Mouse (Mus musculus): ENCODE results near the gene Nfkbil1. TPM values are rescaled to one million over a fixed set of nuclear protein-coding genes. Genes with fewer than 3 reads are reported as not detected.

Nfkbil1 gene
- total RNA-seq, 2 experiments from 2014 or later = 10.8 to 11.0 TPM

- no peak for DNase-seq
Measured at GRCm38 (mm10) chr17:35175382-35175781, 60.2 kb downstream of the Nfkbil1 start.

GRCm38 (mm10) chr17:35174201-35174977 is 61.2 kb downstream of the Nfkbil1 start:
- DNase-seq = no peak

GRCm38 (mm10) chr17:35173329-35173728 is 62.3 kb downstream of the Nfkbil1 start:
- DNase-seq = no peak

DNA sequence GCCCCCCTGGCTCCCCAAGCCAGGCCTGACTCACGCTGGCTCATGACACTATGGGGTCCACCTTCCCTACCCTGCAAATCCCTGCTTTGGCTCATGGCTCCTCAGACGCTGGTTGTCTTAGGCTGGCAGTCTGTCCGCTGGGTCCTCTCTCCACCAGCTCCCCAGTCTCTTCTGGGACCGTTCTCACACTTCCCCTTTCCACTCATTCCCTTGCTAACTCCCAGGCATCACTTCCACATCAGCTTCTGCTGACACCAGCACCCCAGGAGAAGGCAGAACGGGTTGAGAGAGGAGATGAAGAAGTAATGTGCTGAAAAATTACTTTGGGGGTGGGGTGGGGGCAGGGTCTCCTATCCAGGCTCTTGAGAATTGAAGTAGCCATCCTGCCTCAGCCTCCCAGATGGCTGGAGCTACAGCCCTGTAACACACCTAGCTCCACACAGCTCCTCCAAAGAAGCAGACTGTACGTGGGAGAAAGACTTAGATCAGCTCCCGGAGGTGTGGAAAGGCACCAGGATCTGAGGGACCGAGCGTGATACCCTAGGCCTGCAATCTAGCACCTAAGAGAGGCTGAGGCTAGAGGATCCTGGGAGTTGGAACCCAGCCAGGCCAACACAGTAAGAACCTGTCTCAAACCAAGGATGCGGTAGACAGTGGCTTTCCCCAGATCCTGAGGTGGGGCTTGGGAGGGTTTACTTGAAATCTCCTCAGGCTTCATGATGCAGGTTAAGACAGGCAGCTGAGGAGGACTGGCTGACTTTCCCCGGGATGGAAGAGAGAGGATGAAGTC is 63.0 kb downstream of the Nfkbil1 start:
- no peak for DNase-seq

Small RNA genes lying within 50 kb of the gene (microRNA-seq; reads per million reads assigned to microRNA genes)
- gene Mir6973a = 0 reads per million in 2 experiments
- 0 reads per million in 2 experiments for gene Mir6974
- 2.9 to 3.1 reads per million in 2 experiments for gene Mir6975
- 1.2 to 1.4 reads per million in 2 experiments for gene Mir8094

Other genes starting within 250 kb of the Nfkbil1 start
- gene Vars, start 234.8 kb downstream of the Nfkbil1 start, total RNA-seq (2021) = 10 to 100 TPM; 46.7 to 49.0 TPM
- 1 to 10 TPM; 1.6 to 1.8 TPM for gene Vwa7, start 219.2 kb downstream of the Nfkbil1 start, total RNA-seq (2021)
- 1 to 10 TPM in 1 of 2 experiments, under 1 TPM in 1; 0.74 to 1.3 TPM for gene Sapcd1, start 207.8 kb downstream of the Nfkbil1 start, total RNA-seq (2021)
- 1 to 10 TPM; 4.0 to 6.5 TPM for gene Msh5, start 189.0 kb downstream of the Nfkbil1 start, total RNA-seq (2021)
- 100 to 1,000 TPM; 166 to 167 TPM for gene Clic1, start 185.8 kb downstream of the Nfkbil1 start, total RNA-seq (2021)
- gene Ddah2, start 176.8 kb downstream of the Nfkbil1 start, total RNA-seq (2021) = 100 to 1,000 TPM; 104 to 106 TPM
- not detected for gene Ly6g6c, start 170.4 kb downstream of the Nfkbil1 start, total RNA-seq (2021)
- gene Mpig6b, start 169.6 kb downstream of the Nfkbil1 start, total RNA-seq (2021) = under 1 TPM in 1 of 2 experiments, not detected in 1; 0.47 TPM
- not detected for gene Ly6g6e, start 158.9 kb downstream of the Nfkbil1 start, total RNA-seq (2021)
- gene Ly6g6d, start 157.7 kb downstream of the Nfkbil1 start, total RNA-seq (2021) = 1 to 10 TPM; 1.6 to 2.4 TPM
- gene Ly6g6f, start 150.2 kb downstream of the Nfkbil1 start, total RNA-seq (2021) = not detected
- 10 to 100 TPM; 50.6 to 53.5 TPM for gene Abhd16a, start 146.5 kb downstream of the Nfkbil1 start, total RNA-seq (2021)
- gene Ly6g5c, start 127.5 kb downstream of the Nfkbil1 start, total RNA-seq (2021) = not detected
- under 1 TPM; 0.52 to 0.62 TPM for gene Ly6g5b, start 120.4 kb downstream of the Nfkbil1 start, total RNA-seq (2021)
- gene Gpank1, start 114.3 kb downstream of the Nfkbil1 start, total RNA-seq (2021) = 1 to 10 TPM; 6.0 to 6.2 TPM
- gene Csnk2b, start 113.7 kb downstream of the Nfkbil1 start, total RNA-seq (2021) = 100 to 1,000 TPM; 189 to 196 TPM
- 10 to 100 TPM; 26.6 to 27.3 TPM for gene D17H6S53E, start 109.4 kb downstream of the Nfkbil1 start, total RNA-seq (2021)
- not detected for gene Apom, start 103.7 kb downstream of the Nfkbil1 start, total RNA-seq (2021)
- 100 to 1,000 TPM; 318 to 321 TPM for gene Bag6, start 100.6 kb downstream of the Nfkbil1 start, total RNA-seq (2021)
- gene Prrc2a, start 70.9 kb downstream of the Nfkbil1 start, total RNA-seq (2021) = 100 to 1,000 TPM; 248 to 251 TPM
- gene Aif1, start 59.7 kb downstream of the Nfkbil1 start, total RNA-seq (2021) = 1 to 10 TPM; 2.9 to 3.4 TPM
- 1 to 10 TPM; 4.2 to 4.8 TPM for gene Lst1, start 47.4 kb downstream of the Nfkbil1 start, total RNA-seq (2021)
- gene Ltb, start 41.4 kb downstream of the Nfkbil1 start, total RNA-seq (2021) = 1 to 10 TPM in 1 of 2 experiments, under 1 TPM in 1; 0.81 to 1.0 TPM
- gene Tnf, start 33.8 kb downstream of the Nfkbil1 start, total RNA-seq (2021) = 1 to 10 TPM in 1 of 2 experiments, under 1 TPM in 1; 0.76 to 1.3 TPM
- gene Lta, start 30.4 kb downstream of the Nfkbil1 start, total RNA-seq (2021) = under 1 TPM; 0.26 to 0.32 TPM
- gene Gm16181, start 15.0 kb downstream of the Nfkbil1 start, total RNA-seq (2021) = under 1 TPM in 1 of 2 experiments, not detected in 1; 0.52 TPM
- 1 to 10 TPM; 8.0 to 9.3 TPM for gene Atp6v1g2, start 2.1 kb downstream of the Nfkbil1 start, total RNA-seq (2021)
- gene Ddx39b, start 6.0 kb upstream of the Nfkbil1 start, total RNA-seq (2021) = 100 to 1,000 TPM; 221 to 230 TPM
- gene H2-D1, start 26.9 kb upstream of the Nfkbil1 start, total RNA-seq (2021) = 10 to 100 TPM; 45.9 to 50.4 TPM
- gene H2-Q1, start 84.6 kb upstream of the Nfkbil1 start, total RNA-seq (2021) = under 1 TPM; 0.43 to 0.55 TPM
- gene H2-Q2, start 106.5 kb upstream of the Nfkbil1 start, total RNA-seq (2021) = under 1 TPM; 0.64 to 0.77 TPM
- 1 to 10 TPM; 8.0 TPM for gene H2-Q4, start 143.8 kb upstream of the Nfkbil1 start, total RNA-seq (2021)
- under 1 TPM; 0.21 to 0.52 TPM for gene H2-Q6, start 189.1 kb upstream of the Nfkbil1 start, total RNA-seq (2021)
- gene H2-Q7, start 203.4 kb upstream of the Nfkbil1 start, total RNA-seq (2021) = under 1 TPM; 0.69 to 0.92 TPM
- under 1 TPM; 0.19 to 0.36 TPM for gene H2-Q10, start 234.3 kb upstream of the Nfkbil1 start, total RNA-seq (2021)

All from heart, postnatal 4 days (tissue).